Comparison of ENCODE assay signal across 14 mouse cellular contexts in genomic region chr15:93479445-93479844, GRCm38 (mm10).
DNase-seq lines count a peak whose midpoint lies in the region; ATAC-seq and TF ChIP-seq lines count a peak whose summit lies in the region.
"Had no signal": no experiment of that assay in that cellular context is flagged by ENCODE, and none has a peak within 500 bp of the region (broad histone marks: within the 10 kb centered on the region; RNA-seq: fewer than 3 reads in every experiment).

No protein-coding gene starts in this region.

- WGBS in midbrain, embryonic 15.5 days = 33% methylated on average over 4 of the region's 4 CpGs

- no peaks in the 10 kb centered on the region for H3K9me3 ChIP-seq in midbrain, embryonic 15.5 days
- H3K9me3 ChIP-seq: intestine, embryonic 15.5 days; liver, embryonic 15.5 days had no signal

- intact Hi-C loops in left cerebral cortex, postnatal 4 days (cut with DNase I) = no loop called here

- TF ChIP-seq POLR2A in brain, embryonic 14.5 days (IDR thresholded peaks at IDR 0.05; ENCODE audit: borderline replicate concordance, extremely low read depth, insufficient read depth, insufficient read length, poor library complexity, severe bottlenecking) = no peak

- H3K9ac ChIP-seq in midbrain, embryonic 15.5 days = no peak overlapping the region
- H3K9ac ChIP-seq: intestine, embryonic 15.5 days; liver, embryonic 15.5 days had no signal

- TF ChIP-seq CTCF in brain, embryonic 14.5 days (IDR thresholded peaks at IDR 0.05; ENCODE audit: borderline replicate concordance, extremely low read depth, insufficient read depth, insufficient read length) = no peak

- 0 out of 2 replicates have a peak, but pooled peaks cover 2% of the 10 kb centered on the region for H3K4me1 ChIP-seq in midbrain, embryonic 15.5 days

- no peak overlapping the region for H3K4me2 ChIP-seq in midbrain, embryonic 15.5 days
- H3K4me2 ChIP-seq: intestine, embryonic 15.5 days; liver, embryonic 15.5 days had no signal

- H3K4me3 ChIP-seq in midbrain, embryonic 15.5 days = no peak overlapping the region
- H3K4me3 ChIP-seq: intestine, embryonic 15.5 days; liver, embryonic 15.5 days; myocyte had no signal

- no peaks in the 10 kb centered on the region for H3K36me3 ChIP-seq in midbrain, embryonic 15.5 days (replicated peaks)
- H3K36me3 ChIP-seq: intestine, embryonic 15.5 days; liver, embryonic 15.5 days had no signal

- H3K27ac ChIP-seq in midbrain, embryonic 15.5 days = 0 out of 2 replicates have a peak overlapping the region, but pooled peaks have one; percentile 14
- H3K27ac ChIP-seq: intestine, embryonic 15.5 days; liver, embryonic 15.5 days had no signal

- H3K27me3 ChIP-seq in midbrain, embryonic 15.5 days (replicated peaks) = no peaks in the 10 kb centered on the region
- H3K27me3 ChIP-seq: intestine, embryonic 15.5 days; liver, embryonic 15.5 days had no signal

- ATAC-seq in midbrain, embryonic 15.5 days (replicated peaks) = no peak
- ATAC-seq in monocyte, adult 5-6 weeks (replicated peaks; ENCODE audit: insufficient number of reproducible peaks, low FRiP score, low TSS enrichment, poor library complexity, severe bottlenecking) = no peak
- ATAC-seq: intestine, embryonic 15.5 days had no signal

- DNase-seq in cerebellum, adult 9-10 months = peak; percentile 6
- no peak for DNase-seq in cerebellum, postnatal 25 days
- DNase-seq in left cerebral cortex, adult 11 months (ENCODE audit: low spot score) = peak; percentile 53
- DNase-seq in left cerebral cortex, postnatal 4 days = no peak
- DNase-seq in brain, embryonic 14.5 days (ENCODE audit: low read depth) = peak; percentile 75
- DNase-seq in adrenal gland, postnatal 10 days = no peak
- DNase-seq: cerebellum, adult 8-10 months; heart, adult 18-20 months; kidney, postnatal 25 days had no signal

Comparison
In these comparisons a context has a peak if more than half of its experiments do, and no peak if none do; other contexts are left out.
1. DNase-seq: peak in cerebellum, adult 9-10 months (single experiment), left cerebral cortex, adult 11 months (single experiment) and brain, embryonic 14.5 days (single experiment); none in cerebellum, postnatal 25 days (0 of 2), left cerebral cortex, postnatal 4 days (single experiment) and adrenal gland, postnatal 10 days (single experiment).